Mouse (Mus musculus) liver, postnatal 0 days (tissue): ENCODE data around the gene Nrxn2.

Experiments
- CTCF ChIP-seq: sonication (generic); IDR thresholded peaks from 2 replicates; pipeline ENCODE4 v1.5.1; 2016; ENCODE audit warnings: antibody characterized with exemption, low read depth
- EP300 ChIP-seq: IDR thresholded peaks from 2 replicates; pipeline ENCODE4 v1.6.1; 2016; ENCODE audit warnings: antibody characterized with exemption, low read depth, mild to moderate bottlenecking

- TF ChIP-seq CTCF (no peak), EP300 (no peak)
Observed at GRCm38 (mm10) chr19:6522289-6522688, 103.8 kb downstream of the Nrxn2 start.
